Mouse (Mus musculus) liver, postnatal 0 days (tissue): ENCODE results near the gene Mgat4a.

Source experiments
- CTCF ChIP-seq: sonication (generic); IDR thresholded peaks from 2 replicates; pipeline ENCODE4 v1.5.1; 2016; ENCODE audit warnings: antibody characterized with exemption, low read depth
- EP300 ChIP-seq: IDR thresholded peaks from 2 replicates; pipeline ENCODE4 v1.6.1; 2016; ENCODE audit warnings: antibody characterized with exemption, low read depth, mild to moderate bottlenecking

DNA sequence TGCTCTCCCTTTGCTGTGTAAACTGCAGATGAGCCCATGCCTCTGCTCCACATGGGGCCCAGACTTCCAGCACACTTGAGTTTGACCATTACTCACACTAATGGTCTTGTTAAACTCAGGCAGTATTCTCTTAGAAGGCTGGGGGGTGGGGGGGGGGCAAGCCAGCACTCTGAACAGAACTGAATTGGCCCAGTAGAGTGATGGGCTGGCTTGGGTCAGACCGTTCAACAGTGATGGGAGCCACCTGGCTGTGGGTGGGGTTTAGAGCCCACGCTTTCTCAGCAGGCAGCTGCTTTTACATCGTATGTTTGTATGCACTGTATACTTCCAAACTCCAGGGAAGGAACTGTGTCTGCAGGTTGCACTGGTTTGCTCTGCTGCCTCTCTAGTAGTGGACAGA lies 141.9 kb downstream of the Mgat4a start:
- TF ChIP-seq EP300 = no peak
- no peak for TF ChIP-seq CTCF
